Mouse (Mus musculus) neural tube, embryonic 13.5 days (tissue): ENCODE measurements around the gene Gm17428. TPM values are rescaled to one million over a fixed set of nuclear protein-coding genes. Genes with fewer than 3 reads are reported as not detected.
"Not testable (repeated sequence)": the region's sequence is repeated elsewhere in the genome, so short reads cannot be mapped to it uniquely, and the experiment has no call there.

ENCODE experiments used
- ATAC-seq: fragments of 200-750 bp; cut with Nextera tagmentation; 2 replicates; pipeline ENCODE4 v1.8.0; 2017; ENCODE audit warnings: low read depth, mild to moderate bottlenecking, moderate TSS enrichment, moderate library complexity
- H3K27ac ChIP-seq: fragments of 300-500 bp; sonication (generic); replicated peaks from 2 replicates; pipeline ENCODE4 v1.5.1; 2015; ENCODE audit warnings: moderate library complexity, mild to moderate bottlenecking, inconsistent platforms
- H3K27me3 ChIP-seq: fragments of 300-500 bp; sonication (generic); 2 replicates; pipeline ENCODE4 v1.6.1; 2015; ENCODE audit warnings: mild to moderate bottlenecking, inconsistent platforms
- H3K36me3 ChIP-seq: fragments of 300-500 bp; sonication (generic); 2 replicates; pipeline ENCODE4 v1.6.1; 2015; ENCODE audit warnings: mild to moderate bottlenecking, inconsistent platforms
- H3K4me1 ChIP-seq: fragments of 300-500 bp; sonication (generic); replicated peaks from 2 replicates; pipeline ENCODE4 v1.6.1; 2015; ENCODE audit warnings: inconsistent platforms
- H3K4me2 ChIP-seq: fragments of 300-500 bp; sonication (generic); 2 replicates; pipeline ENCODE4 v1.6.1; 2015; ENCODE audit warnings: inconsistent platforms, mild to moderate bottlenecking, moderate library complexity
- H3K4me3 ChIP-seq: fragments of 300-500 bp; sonication (generic); 2 replicates; pipeline ENCODE4 v1.5.1; 2015; ENCODE audit warnings: mild to moderate bottlenecking, inconsistent platforms
- H3K9ac ChIP-seq: fragments of 300-500 bp; sonication (generic); 2 replicates; pipeline ENCODE4 v1.6.1; 2015; ENCODE audit warnings: moderate library complexity, mild to moderate bottlenecking, inconsistent platforms
- H3K9me3 ChIP-seq: fragments of 300-500 bp; sonication (generic); 2 replicates; pipeline ENCODE4 v1.6.1; 2016; ENCODE audit warnings: inconsistent platforms
- WGBS: fragments of 180-500 bp; shearing (Covaris S2); methylation state at CpG from one replicate; pipeline ENCODE4 v1.1.7; 2015; 5-methylcytosine and 5-hydroxymethylcytosine counted together
- polyA plus RNA-seq: library from polyadenylated mRNA; unstranded; fragments of >200 nt; fragmentation: Nextera tagmentation; extraction: Ambion mirVana; gene quantifications from 2 replicates; pipeline ENCODE4 v1.2.1, GENCODE M21; 2015

The Gm17428 gene
- polyA plus RNA-seq, 1 experiment from 2014 or later = not detected

DNA sequence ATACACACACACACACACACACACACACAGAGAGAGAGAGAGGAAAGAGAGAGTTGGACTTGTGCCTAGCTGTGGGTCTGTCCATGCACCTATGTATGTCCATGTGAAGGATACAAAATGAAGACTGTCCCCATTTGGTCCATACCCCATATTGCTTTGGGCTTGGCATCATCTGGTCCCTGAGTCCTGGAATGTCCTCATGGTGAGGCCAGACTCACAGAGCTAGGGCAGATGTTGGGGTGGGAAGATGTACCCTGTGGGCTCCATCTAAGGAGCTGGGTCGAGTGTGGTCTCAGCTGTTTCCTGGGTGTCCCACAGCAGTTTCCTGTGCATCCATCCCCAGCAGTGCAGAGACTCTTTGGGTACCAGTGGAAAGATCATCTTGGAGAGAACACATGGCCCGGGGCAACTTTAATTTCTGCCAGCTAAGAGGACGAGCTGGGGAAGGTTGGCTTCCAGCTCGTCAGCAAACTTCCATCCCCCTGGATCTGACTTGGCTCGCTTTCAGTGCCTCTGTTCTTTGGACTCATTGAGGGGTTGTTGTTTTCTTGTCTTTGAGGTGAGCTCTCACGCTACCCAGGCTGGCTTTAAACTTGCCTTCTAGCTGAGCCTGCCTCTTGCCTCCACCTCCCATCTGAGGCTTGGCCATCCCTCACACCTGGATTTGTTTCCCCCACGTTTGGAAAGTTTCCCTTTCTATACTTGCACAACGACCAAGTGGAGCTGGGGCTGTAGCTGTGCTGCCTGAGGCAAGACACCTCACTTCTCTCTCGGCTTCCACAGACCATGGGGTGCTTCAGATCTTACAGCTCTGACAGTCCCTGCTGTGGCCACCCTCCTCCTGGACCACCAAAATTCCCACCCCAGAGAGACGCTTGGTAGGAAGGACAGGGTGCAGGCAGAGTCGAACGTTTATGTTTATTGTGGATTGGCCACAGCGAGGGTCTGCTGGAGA lies 35.4 kb upstream of the Gm17428 start:
- Histone ChIP-seq H3K4me2 (no peak overlapping the region), H3K27ac (no peak overlapping the region), H3K9ac (no peak overlapping the region), H3K4me1 (peaks cover 6% of the 10 kb centered on the region), H3K4me3 (no peak overlapping the region), H3K27me3 (no peaks in the 10 kb centered on the region), H3K36me3 (no peaks in the 10 kb centered on the region), H3K9me3 (no peaks in the 10 kb centered on the region)
- WGBS = 62% methylated on average over 13 of the region's 13 CpGs
- no peak for ATAC-seq

DNA sequence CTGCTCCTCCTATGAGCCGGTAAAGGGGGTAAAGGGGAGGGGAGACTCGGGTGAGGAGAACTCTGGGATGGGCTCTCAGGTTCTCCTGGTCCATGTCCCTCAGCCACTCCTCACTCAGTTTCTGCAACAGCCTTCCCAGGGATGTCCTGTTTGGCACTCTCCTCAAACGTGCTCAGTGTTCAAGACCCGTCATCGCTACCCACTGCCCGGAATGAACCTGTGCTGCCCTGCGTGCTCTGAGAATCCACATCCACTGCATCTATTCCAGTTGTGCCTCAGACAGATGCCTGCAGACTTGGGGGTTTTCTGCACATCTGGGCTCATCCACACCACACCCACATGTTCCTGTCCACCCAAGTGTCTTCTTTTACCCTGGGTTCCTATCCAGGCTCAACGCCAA lies 34.3 kb upstream of the Gm17428 start:
- no peaks in the 10 kb centered on the region for H3K27me3 ChIP-seq
- no peak overlapping the region for H3K27ac ChIP-seq
- H3K9me3 ChIP-seq = no peaks in the 10 kb centered on the region
- no peak overlapping the region for H3K4me2 ChIP-seq
- H3K9ac ChIP-seq = no peak overlapping the region
- WGBS = 90% methylated on average over 8 of the region's 8 CpGs
- ATAC-seq = no peak
- no peaks in the 10 kb centered on the region for H3K36me3 ChIP-seq
- no peaks in the 10 kb centered on the region for H3K4me1 ChIP-seq
- H3K4me3 ChIP-seq = no peak overlapping the region

DNA sequence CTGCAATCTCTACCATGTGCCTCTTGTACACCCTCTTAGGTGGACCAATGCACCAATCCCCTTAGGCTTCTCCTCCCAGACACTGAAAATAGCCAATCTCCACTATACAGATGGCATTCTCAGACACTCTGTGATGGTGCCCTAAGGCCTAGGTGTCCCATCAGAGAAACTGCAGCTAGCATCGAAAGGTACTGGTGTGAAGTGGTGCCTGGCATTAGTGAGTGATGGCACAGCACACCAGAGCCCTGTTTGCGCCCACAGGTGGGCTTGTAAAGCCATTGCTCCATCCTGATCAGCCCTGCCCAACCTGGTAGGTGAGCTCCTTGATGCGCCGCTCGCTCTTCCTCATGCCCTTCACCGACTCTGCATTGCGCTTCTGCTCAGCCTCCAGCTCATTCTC lies 32.8 kb upstream of the Gm17428 start:
- Histone ChIP-seq H3K36me3 (no peaks in the 10 kb centered on the region), H3K9ac (no peak overlapping the region), H3K27ac (no peak overlapping the region), H3K4me2 (no peak overlapping the region), H3K27me3 (no peaks in the 10 kb centered on the region), H3K4me1 (no peaks in the 10 kb centered on the region), H3K4me3 (no peak overlapping the region), H3K9me3 (no peaks in the 10 kb centered on the region)
- ATAC-seq = no peak
- WGBS = 93% methylated on average over 7 of the region's 7 CpGs

DNA sequence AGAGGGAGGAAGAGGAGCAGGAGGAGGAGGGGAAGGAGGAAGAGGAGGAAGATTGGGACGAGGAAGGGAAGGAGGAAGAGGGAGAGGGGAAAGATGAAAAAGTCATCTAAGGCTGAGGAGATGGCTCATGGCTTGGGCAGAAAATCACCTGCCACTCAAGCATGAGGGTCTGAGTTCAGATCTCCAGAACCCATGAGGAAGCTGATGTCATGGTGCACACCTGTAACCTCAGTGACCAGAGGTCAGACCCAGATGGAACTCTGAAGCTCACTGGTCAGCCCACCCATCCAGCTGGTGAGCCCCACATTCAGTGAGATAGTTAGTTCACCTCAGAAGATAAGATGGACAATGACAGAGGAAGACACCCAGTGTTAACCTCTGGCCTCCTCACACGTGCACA lies 31.8 kb upstream of the Gm17428 start:
- no peaks in the 10 kb centered on the region for H3K4me1 ChIP-seq
- H3K4me3 ChIP-seq = no peak overlapping the region
- H3K9ac ChIP-seq = no peak overlapping the region
- no peak for ATAC-seq
- no peaks in the 10 kb centered on the region for H3K27me3 ChIP-seq
- no peaks in the 10 kb centered on the region for H3K9me3 ChIP-seq
- WGBS = 76% methylated on average over 2 of the region's 2 CpGs
- no peaks in the 10 kb centered on the region for H3K36me3 ChIP-seq
- H3K27ac ChIP-seq = no peak overlapping the region
- H3K4me2 ChIP-seq = no peak overlapping the region

DNA sequence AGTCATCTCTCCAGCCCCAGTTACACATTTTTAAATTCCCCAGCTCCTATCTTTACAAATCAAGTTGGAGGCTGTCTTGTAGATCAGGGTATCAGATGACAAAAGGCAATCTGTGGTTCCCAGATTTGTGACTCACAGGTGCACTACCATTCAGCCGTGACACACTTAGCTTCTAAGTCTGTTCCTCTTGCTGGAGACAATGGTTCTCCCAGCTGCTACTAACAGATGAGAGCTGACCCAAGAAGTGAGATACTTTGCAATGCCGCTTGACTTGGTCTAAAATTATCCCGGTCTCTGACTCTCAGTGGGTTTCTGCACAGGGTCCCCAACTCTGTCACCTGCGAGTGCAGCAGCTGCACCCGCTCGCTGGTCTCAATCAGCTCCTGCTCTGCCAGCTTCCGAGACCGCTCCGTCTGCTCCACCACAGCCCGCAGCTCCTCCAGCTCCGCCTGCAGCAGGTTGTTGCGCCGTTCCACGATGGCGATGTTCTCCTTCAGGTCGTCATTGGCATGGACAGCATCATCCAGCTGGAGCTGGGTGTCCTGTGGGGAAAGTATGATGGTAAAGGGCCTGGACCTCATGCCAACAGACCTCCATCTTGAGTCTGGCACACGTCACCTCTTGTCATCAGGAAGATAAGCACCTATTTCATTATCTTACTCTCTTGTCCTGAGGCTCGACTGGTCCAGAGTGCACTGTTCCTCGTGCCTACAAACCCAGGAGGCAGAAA lies 30.6 kb upstream of the Gm17428 start:
- no peak for ATAC-seq
- no peaks in the 10 kb centered on the region for H3K9me3 ChIP-seq
- no peaks in the 10 kb centered on the region for H3K27me3 ChIP-seq
- no peak overlapping the region for H3K27ac ChIP-seq
- no peaks in the 10 kb centered on the region for H3K36me3 ChIP-seq
- H3K4me1 ChIP-seq = no peaks in the 10 kb centered on the region
- no peak overlapping the region for H3K9ac ChIP-seq
- no peak overlapping the region for H3K4me3 ChIP-seq
- H3K4me2 ChIP-seq = no peak overlapping the region
- 87% methylated on average over 19 of the region's 19 CpGs for WGBS

DNA sequence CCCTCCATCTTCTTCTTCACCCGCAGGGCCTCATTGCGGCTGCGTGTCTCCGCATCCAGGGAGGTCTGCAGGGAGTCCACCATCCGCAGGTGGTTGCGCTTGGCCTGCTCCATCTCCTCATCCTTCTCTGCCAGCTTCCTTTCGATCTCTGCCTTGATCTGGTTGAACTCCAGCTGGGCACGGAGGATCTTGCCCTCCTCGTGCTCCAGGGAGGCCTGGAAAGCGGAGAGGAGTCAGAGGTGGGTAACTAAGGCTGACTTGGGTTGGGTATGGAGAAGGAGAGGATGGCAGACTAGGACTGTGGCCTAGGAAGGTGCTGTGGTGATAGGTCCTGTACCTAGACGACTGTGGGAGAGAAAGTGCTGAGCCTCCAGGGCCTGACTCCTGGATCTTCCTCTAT lies 29.7 kb upstream of the Gm17428 start:
- not testable (repeated sequence) for H3K4me1 ChIP-seq, ATAC-seq, H3K4me3 ChIP-seq, H3K36me3 ChIP-seq, H3K27me3 ChIP-seq, H3K27ac ChIP-seq, H3K9me3 ChIP-seq, H3K9ac ChIP-seq, H3K4me2 ChIP-seq
- WGBS = 90% methylated on average over 11 of the region's 11 CpGs

DNA sequence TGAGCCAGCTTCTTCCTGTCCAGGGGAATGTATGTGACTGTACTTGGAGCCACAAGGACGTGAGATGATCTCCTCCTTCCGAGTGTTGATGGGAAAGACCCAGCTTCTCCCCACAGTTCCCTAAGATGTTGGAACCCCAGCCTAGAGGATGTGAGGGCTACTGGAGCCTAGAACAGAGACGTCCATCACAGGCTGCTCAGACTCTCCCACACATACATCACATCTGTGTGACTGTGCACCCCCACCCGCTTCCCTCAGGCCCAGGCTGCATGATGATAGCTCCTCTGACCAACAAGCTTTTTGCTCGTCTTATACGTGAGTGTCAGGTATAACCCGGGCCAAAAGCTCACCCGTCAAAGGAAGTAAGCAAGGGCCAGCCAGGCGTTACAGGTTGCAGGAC lies 28.0 kb upstream of the Gm17428 start:
- no peak overlapping the region for H3K4me3 ChIP-seq
- no peaks in the 10 kb centered on the region for H3K4me1 ChIP-seq
- H3K27ac ChIP-seq = no peak overlapping the region
- WGBS = 89% methylated on average over 9 of the region's 9 CpGs
- no peaks in the 10 kb centered on the region for H3K9me3 ChIP-seq
- ATAC-seq = no peak
- no peak overlapping the region for H3K9ac ChIP-seq
- H3K36me3 ChIP-seq = no peaks in the 10 kb centered on the region
- H3K4me2 ChIP-seq = no peak overlapping the region
- H3K27me3 ChIP-seq = no peaks in the 10 kb centered on the region

DNA sequence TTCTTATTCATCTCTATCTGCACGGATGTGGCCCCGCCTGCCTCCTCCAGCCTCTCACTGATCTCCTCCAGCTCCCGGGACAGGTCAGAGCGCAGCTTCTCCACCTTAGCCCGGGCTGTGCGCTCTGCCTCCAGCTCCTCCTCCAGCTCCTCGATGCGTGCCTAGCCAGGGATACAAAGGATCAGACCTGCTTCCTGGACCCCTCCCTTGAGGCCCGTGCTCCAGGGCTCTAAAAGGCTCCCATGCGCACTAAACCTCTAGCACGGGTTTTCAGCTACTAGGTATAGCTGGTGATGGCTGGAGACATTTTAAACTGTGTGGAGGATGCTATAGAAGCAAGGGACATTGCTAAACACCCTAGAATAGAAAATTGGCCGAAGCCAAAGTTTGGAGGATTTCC lies 26.2 kb upstream of the Gm17428 start:
- H3K4me2 ChIP-seq = no peak overlapping the region
- no peak overlapping the region for H3K27ac ChIP-seq
- no peaks in the 10 kb centered on the region for H3K9me3 ChIP-seq
- no peak overlapping the region for H3K9ac ChIP-seq
- no peaks in the 10 kb centered on the region for H3K4me1 ChIP-seq
- ATAC-seq = no peak
- no peak overlapping the region for H3K4me3 ChIP-seq
- no peaks in the 10 kb centered on the region for H3K36me3 ChIP-seq
- H3K27me3 ChIP-seq = no peaks in the 10 kb centered on the region
- WGBS = 64% methylated on average over 12 of the region's 12 CpGs

DNA sequence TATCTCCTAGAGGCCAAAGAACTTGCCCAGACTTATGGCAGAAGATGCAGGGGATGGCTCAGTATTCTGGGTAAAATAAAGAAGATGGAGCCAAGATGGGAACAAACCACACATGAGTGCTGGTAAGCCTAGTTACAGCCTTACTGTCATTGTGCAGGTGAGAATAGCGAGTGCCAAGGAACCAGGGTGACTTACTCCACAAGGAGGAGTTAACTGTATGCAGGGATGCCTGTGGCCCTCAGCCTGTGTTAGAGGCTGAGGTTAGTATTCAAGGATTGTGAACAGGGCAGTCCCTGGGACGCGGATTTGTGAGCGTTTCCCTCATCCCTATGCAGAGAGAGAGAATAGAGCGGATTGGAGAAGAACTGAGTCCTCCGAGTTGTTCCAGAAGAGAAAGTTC lies 25.1 kb upstream of the Gm17428 start:
- H3K27ac ChIP-seq = no peak overlapping the region
- H3K9ac ChIP-seq = no peak overlapping the region
- H3K27me3 ChIP-seq = no peaks in the 10 kb centered on the region
- no peaks in the 10 kb centered on the region for H3K9me3 ChIP-seq
- WGBS = 93% methylated on average over 6 of the region's 6 CpGs
- no peaks in the 10 kb centered on the region for H3K4me1 ChIP-seq
- no peak for ATAC-seq
- H3K36me3 ChIP-seq = no peaks in the 10 kb centered on the region
- no peak overlapping the region for H3K4me2 ChIP-seq
- no peak overlapping the region for H3K4me3 ChIP-seq

DNA sequence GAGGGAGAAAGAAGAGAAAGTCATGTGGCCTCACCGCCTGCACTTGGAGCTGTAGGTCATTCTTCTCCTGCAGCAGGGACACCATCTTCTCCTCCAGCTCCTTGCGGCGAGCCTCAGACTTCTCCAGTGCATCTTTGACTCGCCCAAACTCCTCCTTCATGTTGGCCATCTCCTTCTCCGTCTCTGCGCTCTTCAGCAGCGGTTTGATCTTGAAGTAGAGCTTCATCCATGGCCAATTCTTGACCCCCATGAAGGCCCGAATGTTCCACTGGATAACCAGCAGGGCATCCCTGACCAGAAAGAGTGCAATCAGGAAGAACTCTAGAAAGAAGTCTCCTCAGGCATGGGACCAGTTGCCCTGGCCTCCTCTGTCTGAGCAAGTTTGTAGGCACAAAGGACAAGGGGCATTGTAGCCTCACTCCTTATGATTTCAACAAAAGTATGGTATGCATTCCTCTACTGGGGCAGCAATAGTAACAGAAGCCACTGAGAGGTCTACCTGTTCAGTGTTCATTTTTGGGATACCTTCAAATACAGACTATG lies 23.0 kb upstream of the Gm17428 start:
- Histone ChIP-seq H3K4me3 (no peak overlapping the region), H3K36me3 (no peaks in the 10 kb centered on the region), H3K9ac (no peak overlapping the region), H3K27ac (no peak overlapping the region), H3K4me2 (no peak overlapping the region), H3K27me3 (no peaks in the 10 kb centered on the region), H3K9me3 (no peaks in the 10 kb centered on the region), H3K4me1 (no peaks in the 10 kb centered on the region)
- ATAC-seq = no peak
- 90% methylated on average over 8 of the region's 8 CpGs for WGBS

DNA sequence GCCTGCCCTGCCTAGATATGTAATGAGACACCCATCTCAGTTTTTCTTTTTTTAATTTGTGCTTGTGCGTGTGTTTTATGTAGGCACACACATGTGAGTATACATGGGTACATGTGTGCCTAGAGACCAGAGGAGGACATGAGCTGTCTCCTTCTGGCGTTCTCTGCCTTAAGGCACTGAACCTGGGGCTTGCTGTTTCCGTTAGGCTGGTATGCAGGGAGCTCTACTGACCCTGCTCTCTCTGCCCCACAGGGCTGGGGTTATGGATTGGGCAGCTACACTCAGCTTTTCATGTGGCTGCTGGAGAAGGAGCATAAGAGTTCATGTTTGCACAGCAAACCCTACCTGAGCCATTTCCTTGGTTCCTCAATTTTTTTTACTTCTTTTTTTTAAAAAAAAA lies 22.3 kb upstream of the Gm17428 start:
- H3K27ac ChIP-seq = no peak overlapping the region
- ATAC-seq = no peak
- no peaks in the 10 kb centered on the region for H3K36me3 ChIP-seq
- no peaks in the 10 kb centered on the region for H3K27me3 ChIP-seq
- no peak overlapping the region for H3K9ac ChIP-seq
- 91% methylated on average over 3 of the region's 3 CpGs for WGBS
- no peaks in the 10 kb centered on the region for H3K9me3 ChIP-seq
- H3K4me3 ChIP-seq = no peak overlapping the region
- H3K4me2 ChIP-seq = no peak overlapping the region
- H3K4me1 ChIP-seq = no peaks in the 10 kb centered on the region

DNA sequence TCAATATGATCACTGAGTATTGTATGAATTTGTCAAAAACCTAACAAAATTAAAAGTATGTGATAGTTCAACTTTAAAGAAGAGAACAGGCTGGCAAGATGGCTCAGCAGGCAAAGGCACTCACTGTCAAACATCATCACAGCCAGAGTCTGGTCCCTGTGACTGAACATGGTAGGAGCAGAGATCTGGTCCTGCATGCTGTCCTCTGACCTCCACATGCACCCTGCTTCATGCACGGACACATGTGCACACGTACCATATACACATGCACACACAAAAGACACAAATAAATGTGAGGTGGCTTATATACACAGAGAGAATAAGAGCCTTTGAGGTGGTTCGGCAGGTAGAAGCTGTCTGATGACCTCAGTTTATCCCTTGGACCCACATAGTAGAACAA lies 21.3 kb upstream of the Gm17428 start:
- WGBS = 86% methylated on average over 3 of the region's 3 CpGs
- Histone ChIP-seq H3K4me1 (no peaks in the 10 kb centered on the region), H3K4me3 (no peak overlapping the region), H3K27me3 (no peaks in the 10 kb centered on the region), H3K27ac (no peak overlapping the region), H3K9ac (no peak overlapping the region), H3K9me3 (no peaks in the 10 kb centered on the region), H3K4me2 (no peak overlapping the region), H3K36me3 (no peaks in the 10 kb centered on the region)
- no peak for ATAC-seq
